ENCODE assay signal across 28 mouse cellular contexts in genomic region chr19:31385353-31385752, GRCm38 (mm10).
DNase-seq lines count a peak whose midpoint lies in the region; ATAC-seq and TF ChIP-seq lines count a peak whose summit lies in the region.
"Had no signal": no experiment of that assay in that cellular context is flagged by ENCODE, and none has a peak within 500 bp of the region (broad histone marks: within the 10 kb centered on the region; RNA-seq: fewer than 3 reads in every experiment).

No protein-coding gene starts in this region.

- peak; percentile 5 for DNase-seq in right cerebral cortex, adult 18-20 months
- no peak for DNase-seq in right cerebral cortex, postnatal 36 days (ENCODE audit: low spot score in 2 of 2)
- DNase-seq in Patski (ENCODE audit: low read depth, low spot score) = peak; percentile 38
- DNase-seq in adrenal gland, postnatal 14 days = peak; percentile 29
- no peak for DNase-seq in thymus, postnatal 0 days (ENCODE audit: low spot score)
- no peak for DNase-seq in cerebellum, postnatal 25 days
- DNase-seq in limb, embryonic 10.5 days (ENCODE audit: low spot score) = no peak
- DNase-seq: cerebellum, adult 18-20 months; cerebellum, postnatal 10 days; gastrocnemius, postnatal 25 days; heart, adult 18-20 months; heart, postnatal 36 days; kidney, postnatal 14 days; lung, postnatal 36 days; thymus, adult 2 months; thymus, postnatal 4 days had no signal

- CTCF ChIA-PET in Patski (lab: Charles Lee) = no interaction called here

- peak; percentile 97 for ATAC-seq in Patski
- ATAC-seq: activated CD4-positive, CD25-positive, alpha-beta regulatory T cell, adult 4 months; intestine, postnatal 0 days had no signal

- no peak overlapping the region for H3K4me3 ChIP-seq in myocyte
- H3K4me3 ChIP-seq in limb, embryonic 10.5 days = no peak overlapping the region
- H3K4me3 ChIP-seq: erythroblast, embryonic 14.5 days; forebrain, embryonic 12.5 days; hindbrain, embryonic 12.5 days; limb, embryonic 13.5 days; megakaryocyte, embryonic 14.5 days; midbrain, embryonic 12.5 days; neural tube, embryonic 15.5 days had no signal

- H3K27ac ChIP-seq in limb, embryonic 10.5 days = no peak overlapping the region
- H3K27ac ChIP-seq: forebrain, embryonic 12.5 days; hindbrain, embryonic 12.5 days; limb, embryonic 13.5 days; midbrain, embryonic 12.5 days; neural tube, embryonic 15.5 days had no signal

- H3K27me3 ChIP-seq in Patski (peaks cover 27% of the 10 kb centered on the region), myocyte (ENCODE audit: control insufficient read depth, insufficient read depth, insufficient read length) (no peaks in the 10 kb centered on the region)
- no peaks in the 10 kb centered on the region for H3K27me3 ChIP-seq in limb, embryonic 10.5 days (ENCODE audit: low read depth, poor library complexity, severe bottlenecking)
- H3K27me3 ChIP-seq: forebrain, embryonic 12.5 days; hindbrain, embryonic 12.5 days; limb, embryonic 13.5 days; megakaryocyte, embryonic 14.5 days; midbrain, embryonic 12.5 days; neural tube, embryonic 15.5 days had no signal

- H3K4me2 ChIP-seq in myocyte (ENCODE audit: low read depth) = peak overlapping the region; percentile 36
- H3K4me2 ChIP-seq: forebrain, embryonic 12.5 days; heart, embryonic 11.5 days; hindbrain, embryonic 12.5 days; limb, embryonic 13.5 days; liver, embryonic 11.5 days; midbrain, embryonic 12.5 days; neural tube, embryonic 15.5 days had no signal

- TF ChIP-seq POLR2A in myocyte (IDR thresholded peaks at IDR 0.05; ENCODE audit: insufficient read length, low read depth) = no peak

- in situ Hi-C loops in Patski (cut with MboI; ENCODE audit: low pct_unique_long_range_greater_than_20kb) = no loop called here

- no peaks in the 10 kb centered on the region for H3K79me2 ChIP-seq in myocyte (ENCODE audit: control insufficient read depth, insufficient read depth)

- 92% methylated on average over 3 of the region's 3 CpGs for WGBS in limb, embryonic 10.5 days

- no peaks in the 10 kb centered on the region for H3K9me3 ChIP-seq in limb, embryonic 10.5 days (replicated peaks)
- H3K9me3 ChIP-seq: forebrain, embryonic 12.5 days; hindbrain, embryonic 12.5 days; limb, embryonic 13.5 days; megakaryocyte, embryonic 14.5 days; midbrain, embryonic 12.5 days; neural tube, embryonic 15.5 days had no signal

- no peak for TF ChIP-seq CTCF in Patski (IDR thresholded peaks at IDR 0.05)

- POLR2A ChIA-PET in Patski (lab: Charles Lee) = no interaction called here

- H3K36me3 ChIP-seq in myocyte (ENCODE audit: control insufficient read depth, insufficient read depth) = no peaks in the 10 kb centered on the region
- H3K36me3 ChIP-seq in limb, embryonic 10.5 days = no peaks in the 10 kb centered on the region
- H3K36me3 ChIP-seq: forebrain, embryonic 12.5 days; hindbrain, embryonic 12.5 days; limb, embryonic 13.5 days; midbrain, embryonic 12.5 days; neural tube, embryonic 15.5 days had no signal

- no peak overlapping the region for H3ac ChIP-seq in myocyte (ENCODE audit: control insufficient read depth, insufficient read length)

- H3K4me1 ChIP-seq in limb, embryonic 10.5 days = no peaks in the 10 kb centered on the region
- H3K4me1 ChIP-seq: forebrain, embryonic 12.5 days; megakaryocyte, embryonic 14.5 days; midbrain, embryonic 12.5 days had no signal

TF ChIP-seq in myocyte, 11 proteins besides CTCF, POLR2A, EP300 and RAD21:
- TF ChIP-seq MYOG (IDR thresholded peaks at IDR 0.05; ENCODE audit: control insufficient read depth in 1 of 3, insufficient read depth in 1 of 3, insufficient read length in 2 of 3, low read depth in 2 of 3) = peak in 2 of 3 experiments; percentile 39 to 74
- no peak for TF ChIP-seq SRF (IDR thresholded peaks at IDR 0.05; ENCODE audit: control insufficient read depth, insufficient read length, low read depth)
- TF ChIP-seq MYOD1 (IDR thresholded peaks at IDR 0.05; ENCODE audit: control insufficient read depth in 1 of 3, insufficient read length in 2 of 3, low read depth in 2 of 3) = peak in 2 of 3 experiments; percentile 61 to 77
- peak; percentile 49; the same call in 1 of the 2 replicates for TF ChIP-seq CEBPB (IDR thresholded peaks at IDR 0.05; ENCODE audit: insufficient read depth, poor library complexity, severe bottlenecking)
- TF ChIP-seq MAX (IDR thresholded peaks at IDR 0.05; ENCODE audit: low read depth) = no peak

Comparison
In these comparisons a context has a peak if more than half of its experiments do, and no peak if none do; other contexts are left out.
1. DNase-seq: peak in right cerebral cortex, adult 18-20 months (single experiment), Patski (single experiment) and adrenal gland, postnatal 14 days (single experiment); none in right cerebral cortex, postnatal 36 days (0 of 2), thymus, postnatal 0 days (single experiment), cerebellum, postnatal 25 days (0 of 2) and limb, embryonic 10.5 days (single experiment).